Mouse (Mus musculus) left cerebral cortex, adult 2 months (tissue): ENCODE measurements around the gene Phlpp1. TPM values are rescaled to one million over a fixed set of nuclear protein-coding genes. Genes with fewer than 3 reads are reported as not detected.

Source experiments
- DNase-seq, 2 experiments: peaks; one replicate each; pipeline ENCODE4 v3.0.0; 2021 to 2022; ENCODE audit warnings: low spot score in 2 of 2, mixed read lengths in 1 of 2; ENCODE audit errors: extremely low spot score in 1 of 2
- H3K27ac ChIP-seq: fragments of 200-600 bp; 2 replicates; pipeline ENCODE4 v1.8.1; 2022
- H3K4me3 ChIP-seq: fragments of 200-600 bp; 2 replicates; pipeline ENCODE4 v1.8.1; 2022
- CTCF ChIP-seq: fragments of 200-600 bp; IDR thresholded peaks from 2 replicates; pipeline ENCODE4 v1.8.1; 2022; ENCODE audit warnings: antibody characterized with exemption, mild to moderate bottlenecking, moderate library complexity
- intact Hi-C: fragments of 180-260 bp; cut with DNase I; formaldehyde crosslinking; loops from one replicate; pipeline ENCODE4 v1.15.1; 2025
- total RNA-seq, 2 experiments: library from RNA; stranded (reverse); gene quantifications; 2 replicates each; pipeline ENCODE4 v1.2.3; 2021

Gene Phlpp1
- total RNA-seq, 2 experiments from 2014 or later, result 63.1 to 68.4 TPM

DNA sequence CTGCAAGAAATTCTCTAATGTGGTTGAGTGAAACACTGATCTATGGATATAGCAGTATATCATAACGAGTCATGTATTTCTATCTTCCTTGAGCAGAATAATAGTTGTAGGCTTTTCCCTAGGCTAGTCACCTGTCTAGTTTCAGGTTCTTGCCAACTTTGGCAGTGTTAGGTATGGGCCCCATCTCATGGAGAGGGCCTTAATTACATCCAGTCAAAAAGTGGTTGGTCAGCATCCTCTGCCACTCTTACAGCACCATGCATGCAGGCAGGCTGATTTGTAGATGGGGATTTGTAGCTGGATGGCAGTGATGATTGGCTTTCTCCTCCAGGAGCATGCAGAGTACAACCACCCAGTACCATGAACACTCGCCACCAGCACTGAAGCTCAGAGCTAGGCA lies 202.7 kb downstream of the Phlpp1 start:
- peak; percentile 31 for TF ChIP-seq CTCF
- no peak for DNase-seq
- no peak overlapping the region for H3K27ac ChIP-seq
- no peak overlapping the region for H3K4me3 ChIP-seq
- intact Hi-C loops, result loop anchor here (5.0 kb wide), 1 partner anchor 202 kb away; the partner anchor contains the start of gene Phlpp1

DNA sequence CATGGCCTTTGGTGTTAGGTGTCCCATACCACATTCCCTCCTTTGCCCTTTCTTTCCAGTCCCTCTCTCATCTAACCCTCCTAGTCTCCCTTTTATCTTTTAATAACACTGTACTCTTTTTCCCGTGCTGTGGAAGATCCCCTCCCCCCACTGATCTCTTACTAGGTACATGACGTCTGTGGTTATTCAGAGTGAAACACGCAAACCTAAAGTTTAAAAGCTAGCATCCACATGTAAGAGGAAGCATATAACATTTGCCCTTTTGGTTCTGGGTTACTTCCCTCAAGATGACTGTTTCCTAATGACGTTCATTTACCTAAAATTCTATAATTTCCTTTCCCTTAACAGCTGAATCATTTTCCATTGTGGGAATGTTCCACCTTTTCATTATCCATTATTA lies 203.4 kb downstream of the Phlpp1 start:
- Histone ChIP-seq H3K27ac (no peak overlapping the region), H3K4me3 (no peak overlapping the region)
- TF ChIP-seq CTCF, result no peak
- no peak for DNase-seq
- intact Hi-C loops, result loop anchor here (5.0 kb wide), 1 partner anchor 203 kb away; the partner anchor contains the start of gene Phlpp1

DNA sequence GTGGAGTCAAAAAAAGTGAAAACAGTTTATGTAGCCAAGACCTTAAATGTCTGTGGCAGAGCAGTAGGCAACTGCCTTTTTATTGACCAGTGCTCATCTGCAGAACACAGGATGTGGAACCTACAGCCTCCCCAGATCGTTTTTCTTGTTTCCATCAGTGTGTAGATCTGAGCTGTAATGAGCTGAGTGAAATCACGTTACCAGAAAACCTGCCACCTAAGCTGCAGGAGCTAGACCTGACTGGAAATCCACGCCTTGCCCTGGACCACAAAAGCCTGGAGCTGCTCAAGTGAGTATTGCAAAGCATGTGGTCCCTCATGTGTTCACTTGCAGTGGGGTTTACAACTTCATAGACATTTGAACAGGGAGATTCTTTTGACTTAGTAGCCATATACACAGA lies 204.5 kb downstream of the Phlpp1 start:
- Histone ChIP-seq H3K4me3 (no peak overlapping the region), H3K27ac (no peak overlapping the region)
- TF ChIP-seq CTCF, result no peak
- intact Hi-C loops, result no loop called here
- DNase-seq, result no peak

DNA sequence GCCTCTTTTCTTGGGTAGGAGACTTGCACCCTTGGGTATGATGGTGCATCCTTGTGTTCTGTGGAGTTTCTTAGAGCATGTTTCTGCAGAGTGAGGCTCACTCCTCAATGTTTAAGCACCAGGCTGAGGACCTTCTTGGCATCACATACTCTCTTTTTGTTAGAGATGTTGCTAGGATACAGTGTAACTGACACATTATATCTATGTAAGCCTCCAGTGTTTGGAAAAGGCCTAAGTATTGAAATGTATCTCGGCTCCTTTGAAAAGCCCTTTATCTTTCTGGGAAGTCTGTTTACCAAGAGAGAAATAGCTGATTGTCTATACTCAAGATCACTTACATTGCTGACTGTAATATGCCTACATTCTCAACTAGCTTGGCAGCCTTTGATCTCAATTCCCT lies 208.9 kb downstream of the Phlpp1 start:
- no peak for TF ChIP-seq CTCF
- no peak for DNase-seq
- intact Hi-C loops, result no loop called here
- H3K27ac ChIP-seq, result no peak overlapping the region
- H3K4me3 ChIP-seq, result no peak overlapping the region

DNA sequence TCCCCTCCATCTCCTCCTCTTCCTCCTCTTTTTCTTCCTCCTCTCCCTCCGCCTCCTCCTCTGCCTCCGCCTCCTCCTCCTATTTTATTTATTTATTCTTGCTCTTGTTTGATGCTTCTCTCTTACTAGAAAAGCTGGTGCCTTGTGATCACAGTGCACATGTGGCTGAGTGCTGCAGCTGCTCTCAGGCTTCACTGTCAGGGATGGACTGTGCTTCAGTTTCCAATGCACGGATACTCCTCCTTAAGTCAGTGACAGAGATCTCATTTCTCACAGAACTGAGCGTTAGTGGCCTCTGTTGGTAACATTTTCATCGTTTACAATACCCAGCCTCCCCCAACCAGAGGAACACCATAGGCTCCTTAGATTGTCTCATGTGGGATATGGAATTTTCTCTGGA lies 215.0 kb downstream of the Phlpp1 start:
- no peak for TF ChIP-seq CTCF
- intact Hi-C loops, result no loop called here
- no peak for DNase-seq
- Histone ChIP-seq H3K4me3 (no peak overlapping the region), H3K27ac (no peak overlapping the region)

DNA sequence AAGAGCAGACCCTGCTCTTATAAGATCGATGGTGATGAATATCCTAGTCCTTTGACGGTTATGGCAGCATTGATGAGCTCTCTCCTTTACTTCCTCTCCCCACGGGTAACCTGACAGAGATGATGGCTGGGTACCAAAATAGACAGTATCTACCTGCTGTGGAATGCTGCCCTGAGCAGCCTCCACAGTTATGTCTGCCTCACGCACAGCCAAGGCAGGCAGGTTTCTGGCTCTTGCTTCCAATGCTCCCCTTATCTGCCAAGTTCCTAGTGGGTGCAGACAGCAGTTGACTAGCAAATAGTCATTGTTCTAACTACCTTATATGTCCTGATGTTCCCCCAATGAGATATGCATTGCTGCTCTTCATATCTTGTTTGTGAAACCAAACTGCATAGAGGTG lies 215.7 kb downstream of the Phlpp1 start:
- no peak overlapping the region for H3K27ac ChIP-seq
- no peak overlapping the region for H3K4me3 ChIP-seq
- TF ChIP-seq CTCF, result no peak
- intact Hi-C loops, result no loop called here
- no peak for DNase-seq

DNA sequence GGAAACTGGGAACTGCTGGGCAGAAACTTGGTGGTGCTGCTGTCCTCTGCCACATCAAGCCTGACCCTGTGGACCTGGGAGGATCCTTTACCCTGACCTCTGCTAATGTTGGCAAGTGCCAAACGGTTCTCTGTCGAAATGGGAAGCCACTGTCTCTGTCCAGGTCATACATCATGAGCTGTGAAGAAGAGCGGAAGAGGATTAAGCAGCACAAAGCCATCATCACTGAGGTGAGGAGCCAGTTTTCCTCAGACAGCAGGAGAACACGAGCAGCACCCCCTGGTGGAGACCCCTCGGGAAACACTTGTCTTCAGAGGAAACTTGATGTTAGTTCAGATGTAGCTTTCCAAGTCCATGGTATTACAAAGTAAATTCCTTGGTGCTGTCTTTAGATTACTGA lies 218.1 kb downstream of the Phlpp1 start:
- Histone ChIP-seq H3K4me3 (no peak overlapping the region), H3K27ac (no peak overlapping the region)
- TF ChIP-seq CTCF, result peak; percentile 61
- DNase-seq, result no peak
- intact Hi-C loops, result loop anchor here (10.0 kb wide), 1 partner anchor 495 kb away; no protein-coding TSS in a partner anchor

DNA sequence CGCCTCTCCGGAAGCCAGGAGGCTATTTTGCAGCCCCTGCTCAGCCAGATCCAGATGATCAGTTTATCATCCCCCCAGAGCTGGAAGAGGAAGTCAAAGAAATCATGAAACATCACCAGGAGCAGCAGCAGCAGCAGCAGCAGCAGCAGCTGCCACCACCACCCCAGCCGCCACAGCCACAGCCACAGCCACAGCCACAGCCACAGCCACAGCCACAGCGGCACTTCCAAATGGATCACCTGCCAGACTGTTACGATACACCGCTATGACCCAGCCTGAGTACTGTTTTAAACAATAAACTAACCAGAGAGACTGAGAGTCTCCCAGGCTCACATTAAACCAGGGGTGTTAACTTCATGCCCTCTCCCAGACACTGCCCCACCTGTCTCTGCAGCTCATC lies 221.5 kb downstream of the Phlpp1 start:
- DNase-seq, result no peak
- intact Hi-C loops, result loop anchor here (10.0 kb wide), 1 partner anchor 498 kb away; no protein-coding TSS in a partner anchor
- TF ChIP-seq CTCF, result no peak
- Histone ChIP-seq H3K4me3 (no peak overlapping the region), H3K27ac (no peak overlapping the region)

DNA sequence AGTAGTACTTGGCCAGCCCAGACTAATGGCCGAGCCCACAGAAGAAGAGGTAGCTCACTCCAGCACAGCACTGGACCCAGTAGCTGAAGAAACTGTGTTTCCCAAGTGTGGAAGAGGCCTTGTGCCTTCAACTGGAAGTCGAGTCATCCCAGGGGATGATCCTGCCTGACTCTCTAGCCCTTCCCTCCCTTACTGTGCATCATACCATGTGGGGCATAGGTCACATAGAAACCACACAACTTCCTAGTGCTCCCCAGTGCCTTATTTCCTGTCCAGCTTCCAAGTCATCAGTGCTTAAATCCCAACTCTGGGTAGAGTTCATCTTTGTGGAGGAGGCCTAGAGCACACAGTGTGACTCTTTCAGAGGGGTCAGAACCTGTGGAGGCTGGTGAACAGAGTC lies 223.1 kb downstream of the Phlpp1 start:
- intact Hi-C loops, result loop anchor here (1.0 to 10.0 kb wide), 4 partner anchors 224 to 500 kb away; partner anchors contain the start of gene Phlpp1
- no peak overlapping the region for H3K27ac ChIP-seq
- TF ChIP-seq CTCF, result no peak
- DNase-seq, result no peak
- H3K4me3 ChIP-seq, result no peak overlapping the region

DNA sequence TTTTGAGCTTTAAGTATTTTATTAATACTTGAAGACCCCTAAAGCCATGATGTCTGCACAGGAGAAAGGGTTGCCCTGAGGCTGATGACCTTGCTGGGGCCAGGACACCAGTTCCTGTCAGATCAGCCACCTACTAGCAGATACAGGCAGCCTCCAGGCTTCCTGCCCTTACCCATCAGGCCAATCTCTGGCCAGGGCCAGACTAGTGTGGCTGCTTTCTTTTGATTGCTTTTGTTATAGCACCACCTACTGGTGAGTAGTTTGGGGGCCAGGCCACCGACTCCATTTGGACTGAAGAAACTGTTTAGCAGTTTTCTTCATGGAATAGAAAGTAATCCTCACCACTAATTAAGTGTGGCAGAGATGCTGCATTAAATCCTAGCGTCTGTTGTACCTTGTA lies 223.9 kb downstream of the Phlpp1 start:
- H3K4me3 ChIP-seq, result no peak overlapping the region
- DNase-seq, result peak; percentile 46 to 58
- TF ChIP-seq CTCF, result peak; percentile 92
- H3K27ac ChIP-seq, result no peak overlapping the region
- intact Hi-C loops, result loop anchor here (1.0 to 10.0 kb wide), 4 partner anchors 225 to 501 kb away; partner anchors contain the start of gene Phlpp1

DNA sequence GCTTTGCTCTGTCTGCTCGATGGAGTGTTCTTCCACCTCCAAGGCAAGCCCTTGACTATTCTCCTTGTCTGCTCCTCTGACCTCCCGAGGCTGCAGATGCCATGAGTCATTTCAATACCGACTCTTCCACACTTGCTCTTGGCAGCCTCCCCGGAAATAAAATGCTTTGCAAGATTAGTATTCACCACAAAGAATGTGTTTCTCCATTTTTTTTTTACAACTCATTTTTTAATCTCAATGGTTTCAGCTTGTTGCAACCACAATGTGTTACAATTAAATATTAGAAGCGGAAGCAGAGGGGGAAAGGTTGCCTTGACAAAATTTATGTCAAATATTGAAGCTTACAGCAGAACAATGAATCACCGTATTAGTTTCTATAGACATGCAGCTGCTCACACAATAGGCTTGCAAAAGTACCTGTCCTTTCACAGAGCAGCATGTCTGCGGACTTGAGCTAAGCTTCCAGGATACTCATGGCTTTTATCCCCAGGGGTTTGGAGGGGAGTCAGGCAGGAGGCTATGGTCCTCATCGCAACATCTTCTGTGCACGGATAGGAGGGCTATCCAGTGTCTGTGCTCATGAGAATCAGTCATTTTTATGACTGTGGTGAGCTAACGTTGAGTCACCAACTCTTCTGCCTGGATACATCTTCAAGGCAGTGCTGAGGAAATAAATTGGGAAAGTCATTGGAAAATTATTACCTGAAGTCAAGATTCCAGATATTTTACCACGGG lies 229.5 kb downstream of the Phlpp1 start:
- Histone ChIP-seq H3K27ac (no peak overlapping the region), H3K4me3 (no peak overlapping the region)
- intact Hi-C loops, result no loop called here
- no peak for TF ChIP-seq CTCF
- no peak for DNase-seq

DNA sequence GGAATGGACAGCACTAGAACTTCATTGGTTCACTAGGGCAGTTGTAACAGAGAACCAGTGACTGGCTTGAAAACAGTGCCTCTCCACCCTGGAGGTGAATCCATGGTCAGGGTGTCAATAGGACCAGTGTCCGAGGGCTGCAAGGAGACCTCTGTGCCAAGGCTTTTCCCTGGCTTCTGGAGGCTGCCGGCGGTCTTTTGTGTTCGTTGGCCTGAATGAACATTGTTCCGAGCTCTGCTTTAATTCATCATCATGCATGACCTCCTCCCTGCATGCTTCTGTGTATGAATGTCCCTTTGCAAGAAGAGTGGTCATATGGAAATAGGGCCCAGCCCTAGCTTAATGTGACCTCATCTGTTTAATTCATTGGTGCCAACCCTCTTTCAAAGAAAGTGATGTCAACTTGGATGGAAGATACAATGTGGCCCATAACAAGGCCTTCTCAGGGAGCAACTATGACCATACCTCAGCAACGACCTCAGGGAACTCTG lies 231.5 kb downstream of the Phlpp1 start:
- intact Hi-C loops, result no loop called here

DNA sequence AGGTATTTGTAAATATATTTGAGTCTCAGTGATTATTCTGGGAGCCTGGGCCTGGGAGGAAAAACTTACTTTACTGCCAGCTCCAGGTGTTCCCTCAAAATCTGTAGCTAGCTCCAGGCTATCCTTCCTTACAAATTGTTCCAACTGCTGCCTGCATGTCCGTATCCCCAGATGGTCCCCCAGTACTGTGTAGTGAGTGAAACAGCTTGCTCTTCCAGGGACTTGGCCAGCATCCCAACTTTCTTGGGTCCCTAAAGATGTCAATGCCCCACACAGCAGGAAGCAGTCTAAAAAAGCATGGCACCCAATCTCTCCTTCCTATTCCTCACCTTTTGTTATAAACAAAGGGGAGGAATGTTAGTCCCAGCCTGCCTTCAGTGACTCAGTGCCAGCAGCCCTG lies 235.3 kb downstream of the Phlpp1 start:
- no peak for TF ChIP-seq CTCF
- DNase-seq, result no peak

More for the DNA sequence above, 231.5 kb downstream of the Phlpp1 start:
- DNase-seq, result no peak
- no peak overlapping the region for H3K4me3 ChIP-seq
- no peak overlapping the region for H3K27ac ChIP-seq
- TF ChIP-seq CTCF, result no peak

More for the DNA sequence above, 235.3 kb downstream of the Phlpp1 start:
- Histone ChIP-seq H3K4me3 (no peak overlapping the region), H3K27ac (no peak overlapping the region)
- intact Hi-C loops, result no loop called here
